Mouse (Mus musculus) kidney, embryonic 15.5 days (tissue): ENCODE measurements at regions not wholly inside any gene's neighbourhood (a gene's known extent, or its start where the extent isn't known, plus 50 kb on each side); places are given as distances from the start of the nearest gene placed in this dataset.

ENCODE experiments used
- ATAC-seq: fragments of 200-750 bp; cut with Nextera tagmentation; replicated peaks from 2 replicates; pipeline ENCODE4 v1.8.0; 2017; ENCODE audit warnings: moderate TSS enrichment; ENCODE audit not compliant: low FRiP score
- H3K27ac ChIP-seq: fragments of 300-500 bp; sonication (generic); 2 replicates; pipeline ENCODE4 v1.5.1; 2015; ENCODE audit warnings: mild to moderate bottlenecking, inconsistent platforms
- H3K27me3 ChIP-seq: fragments of 300-500 bp; sonication (generic); 2 replicates; pipeline ENCODE4 v1.6.1; 2015; ENCODE audit warnings: inconsistent platforms
- H3K36me3 ChIP-seq: fragments of 300-500 bp; sonication (generic); 2 replicates; pipeline ENCODE4 v1.6.1; 2015; ENCODE audit warnings: inconsistent platforms
- H3K4me1 ChIP-seq: fragments of 300-500 bp; sonication (generic); 2 replicates; pipeline ENCODE4 v1.6.1; 2015; ENCODE audit warnings: inconsistent platforms
- H3K4me2 ChIP-seq: fragments of 300-500 bp; sonication (generic); 2 replicates; pipeline ENCODE4 v1.6.1; 2015; ENCODE audit warnings: moderate library complexity, mild to moderate bottlenecking, inconsistent platforms
- H3K4me3 ChIP-seq: fragments of 300-500 bp; sonication (generic); replicated peaks from 2 replicates; pipeline ENCODE4 v1.5.1; 2015; ENCODE audit warnings: mild to moderate bottlenecking, inconsistent platforms
- H3K9ac ChIP-seq: fragments of 300-500 bp; sonication (generic); 2 replicates; pipeline ENCODE4 v1.6.1; 2015; ENCODE audit warnings: mild to moderate bottlenecking, inconsistent platforms
- H3K9me3 ChIP-seq: fragments of 300-500 bp; sonication (generic); replicated peaks from 2 replicates; pipeline ENCODE4 v1.6.1; 2016; ENCODE audit warnings: inconsistent platforms
- WGBS: fragments of 180-500 bp; shearing (Covaris S2); methylation state at CpG from one replicate; pipeline ENCODE4 v1.1.7; 2015; ENCODE audit warnings: mixed read lengths; 5-methylcytosine and 5-hydroxymethylcytosine counted together

- H3K27me3 ChIP-seq, result no peaks in the 10 kb centered on the region
- H3K36me3 ChIP-seq, result no peaks in the 10 kb centered on the region
- 0 out of 2 replicates have a peak, but pooled peaks cover 7% of the 10 kb centered on the region for H3K4me1 ChIP-seq
- no peak overlapping the region for H3K9ac ChIP-seq
- H3K9me3 ChIP-seq, result no peaks in the 10 kb centered on the region
- no peak for ATAC-seq
- H3K4me2 ChIP-seq, result no peak overlapping the region
- WGBS, result 51% methylated on average over 8 of the region's 8 CpGs
- no peak overlapping the region for H3K27ac ChIP-seq
- H3K4me3 ChIP-seq, result no peak overlapping the region
Measured at GRCm38 (mm10) chr10:21741575-21741974, 140.4 kb upstream of the Sgk1 start.

- H3K27ac ChIP-seq, result no peak overlapping the region
- H3K36me3 ChIP-seq, result no peaks in the 10 kb centered on the region
- H3K4me1 ChIP-seq, result 0 out of 2 replicates have a peak, but pooled peaks cover 12% of the 10 kb centered on the region
- H3K4me2 ChIP-seq, result no peak overlapping the region
- no peaks in the 10 kb centered on the region for H3K27me3 ChIP-seq
- no peaks in the 10 kb centered on the region for H3K9me3 ChIP-seq
- 87% methylated on average over 23 of the region's 23 CpGs for WGBS
- H3K9ac ChIP-seq, result no peak overlapping the region
- ATAC-seq, result no peak
- H3K4me3 ChIP-seq, result no peak overlapping the region
Measured at GRCm38 (mm10) chr10:21741976-21742745, 139.8 kb upstream of the Sgk1 start.

GRCm38 (mm10) chr10:21743396-21743795 lies 138.6 kb upstream of the Sgk1 start:
- no peak overlapping the region for H3K4me2 ChIP-seq
- H3K9me3 ChIP-seq, result no peaks in the 10 kb centered on the region
- no peak overlapping the region for H3K27ac ChIP-seq
- H3K4me3 ChIP-seq, result no peak overlapping the region
- H3K9ac ChIP-seq, result no peak overlapping the region
- 85% methylated on average over 4 of the region's 4 CpGs for WGBS
- 0 out of 2 replicates have a peak, but pooled peaks cover 12% of the 10 kb centered on the region for H3K4me1 ChIP-seq
- no peaks in the 10 kb centered on the region for H3K36me3 ChIP-seq
- no peak for ATAC-seq
- H3K27me3 ChIP-seq, result no peaks in the 10 kb centered on the region

- H3K9ac ChIP-seq, result no peak overlapping the region
- no peaks in the 10 kb centered on the region for H3K36me3 ChIP-seq
- ATAC-seq, result peak; percentile 56; the same call in 1 of the 2 replicates
- H3K4me3 ChIP-seq, result no peak overlapping the region
- WGBS, result 40% methylated on average over 6 of the region's 6 CpGs
- 0 out of 2 replicates have a peak, but pooled peaks cover 12% of the 10 kb centered on the region for H3K4me1 ChIP-seq
- H3K9me3 ChIP-seq, result no peaks in the 10 kb centered on the region
- 0 out of 2 replicates have a peak overlapping the region, but pooled peaks have one; percentile 9 for H3K27ac ChIP-seq
- H3K27me3 ChIP-seq, result no peaks in the 10 kb centered on the region
- H3K4me2 ChIP-seq, result no peak overlapping the region
Measured at GRCm38 (mm10) chr10:21744341-21744955, 137.5 kb upstream of the Sgk1 start.

GRCm38 (mm10) chr10:21745940-21746487 lies 136.0 kb upstream of the Sgk1 start:
- 40% methylated on average over 4 of the region's 4 CpGs for whole genome bisulfite sequencing
- H3K9ac ChIP-seq, result no peak overlapping the region
- H3K27me3 ChIP-seq, result no peaks in the 10 kb centered on the region
- ATAC-seq, result no peak
- H3K4me2 ChIP-seq, result no peak overlapping the region
- H3K4me3 ChIP-seq, result no peak overlapping the region
- no peaks in the 10 kb centered on the region for H3K36me3 ChIP-seq
- H3K27ac ChIP-seq, result no peak overlapping the region
- no peaks in the 10 kb centered on the region for H3K9me3 ChIP-seq
- H3K4me1 ChIP-seq, result 0 out of 2 replicates have a peak, but pooled peaks cover 12% of the 10 kb centered on the region

GRCm38 (mm10) chr10:21746713-21747112 lies 135.3 kb upstream of the Sgk1 start:
- Histone ChIP-seq H3K4me2 (no peak overlapping the region), H3K4me1 (0 out of 2 replicates have a peak, but pooled peaks cover 10% of the 10 kb centered on the region), H3K27ac (no peak overlapping the region), H3K27me3 (no peaks in the 10 kb centered on the region), H3K4me3 (no peak overlapping the region), H3K9me3 (no peaks in the 10 kb centered on the region), H3K36me3 (no peaks in the 10 kb centered on the region), H3K9ac (no peak overlapping the region)
- no peak for ATAC-seq
- 8% methylated on average over 9 of the region's 9 CpGs for WGBS

GRCm38 (mm10) chr10:21751326-21751725 lies 130.7 kb upstream of the Sgk1 start:
- ATAC-seq, result no peak
- Histone ChIP-seq H3K4me3 (no peak overlapping the region), H3K27me3 (no peaks in the 10 kb centered on the region), H3K4me1 (0 out of 2 replicates have a peak, but pooled peaks cover 5% of the 10 kb centered on the region), H3K9ac (no peak overlapping the region), H3K36me3 (no peaks in the 10 kb centered on the region), H3K27ac (no peak overlapping the region), H3K9me3 (no peaks in the 10 kb centered on the region), H3K4me2 (no peak overlapping the region)
- WGBS, result 71% methylated on average over 6 of the region's 6 CpGs

GRCm38 (mm10) chr10:21752392-21752791 lies 129.6 kb upstream of the Sgk1 start:
- Histone ChIP-seq H3K27ac (no peak overlapping the region), H3K4me1 (no peaks in the 10 kb centered on the region), H3K4me3 (no peak overlapping the region), H3K4me2 (no peak overlapping the region), H3K9me3 (no peaks in the 10 kb centered on the region), H3K36me3 (no peaks in the 10 kb centered on the region), H3K27me3 (no peaks in the 10 kb centered on the region), H3K9ac (no peak overlapping the region)
- WGBS, result 67% methylated on average over 3 of the region's 3 CpGs
- no peak for ATAC-seq

GRCm38 (mm10) chr10:21754763-21755548 lies 127.0 kb upstream of the Sgk1 start:
- H3K36me3 ChIP-seq, result no peaks in the 10 kb centered on the region

GRCm38 (mm10) chr10:21755717-21756116 lies 126.3 kb upstream of the Sgk1 start:
- Histone ChIP-seq H3K9ac (no peak overlapping the region), H3K9me3 (no peaks in the 10 kb centered on the region), H3K27me3 (no peaks in the 10 kb centered on the region), H3K27ac (no peak overlapping the region), H3K36me3 (no peaks in the 10 kb centered on the region), H3K4me3 (no peak overlapping the region), H3K4me2 (no peak overlapping the region), H3K4me1 (no peaks in the 10 kb centered on the region)
- no peak for ATAC-seq
- WGBS, result 94% methylated on average over 4 of the region's 4 CpGs

More at GRCm38 (mm10) chr10:21754763-21755548, 127.0 kb upstream of the Sgk1 start:
- H3K27me3 ChIP-seq, result no peaks in the 10 kb centered on the region
- ATAC-seq, result no peak
- no peak overlapping the region for H3K9ac ChIP-seq
- H3K4me3 ChIP-seq, result no peak overlapping the region
- no peak overlapping the region for H3K4me2 ChIP-seq
- H3K9me3 ChIP-seq, result no peaks in the 10 kb centered on the region
- 74% methylated on average over 12 of the region's 12 CpGs for WGBS
- H3K4me1 ChIP-seq, result no peaks in the 10 kb centered on the region
- H3K27ac ChIP-seq, result no peak overlapping the region

GRCm38 (mm10) chr10:21756811-21757210 lies 125.2 kb upstream of the Sgk1 start:
- Histone ChIP-seq H3K4me2 (no peak overlapping the region), H3K4me1 (no peaks in the 10 kb centered on the region), H3K9ac (no peak overlapping the region), H3K36me3 (no peaks in the 10 kb centered on the region), H3K9me3 (no peaks in the 10 kb centered on the region), H3K27ac (no peak overlapping the region), H3K27me3 (no peaks in the 10 kb centered on the region), H3K4me3 (no peak overlapping the region)
- no peak for ATAC-seq
- 89% methylated on average over 7 of the region's 7 CpGs for WGBS
